Mouse (Mus musculus): ENCODE measurements around the gene Alox8.

The Alox8 gene
- long read RNA-seq, experiment 1 = 0 reads
- long read RNA-seq, experiment 2 = 0 reads

DNA sequence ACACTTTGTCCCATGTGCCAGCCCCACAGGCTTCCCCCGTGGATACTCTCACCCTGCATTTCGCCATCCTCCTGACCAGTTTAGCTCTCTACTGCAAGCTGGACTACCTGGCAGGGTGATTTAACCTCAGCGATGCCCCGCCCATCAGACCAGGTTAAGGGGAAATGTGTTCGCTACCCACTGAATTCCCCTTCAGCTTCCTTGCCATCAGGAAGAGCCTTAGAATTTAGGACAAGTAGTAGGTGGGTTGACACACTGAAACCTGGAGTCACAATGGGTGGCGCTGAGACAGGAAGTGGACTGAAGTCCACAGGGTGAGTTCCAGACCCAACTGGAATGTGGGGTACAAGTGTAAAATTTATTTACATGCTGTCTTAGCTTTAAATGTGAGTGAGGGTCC is at the start of gene Alox8:
Gene Alox8, minus strand, starts transcription at position 101 of the 400 bp plus-strand sequence.
- intact Hi-C loops (cut with DNase I) = no loop called here

DNA sequence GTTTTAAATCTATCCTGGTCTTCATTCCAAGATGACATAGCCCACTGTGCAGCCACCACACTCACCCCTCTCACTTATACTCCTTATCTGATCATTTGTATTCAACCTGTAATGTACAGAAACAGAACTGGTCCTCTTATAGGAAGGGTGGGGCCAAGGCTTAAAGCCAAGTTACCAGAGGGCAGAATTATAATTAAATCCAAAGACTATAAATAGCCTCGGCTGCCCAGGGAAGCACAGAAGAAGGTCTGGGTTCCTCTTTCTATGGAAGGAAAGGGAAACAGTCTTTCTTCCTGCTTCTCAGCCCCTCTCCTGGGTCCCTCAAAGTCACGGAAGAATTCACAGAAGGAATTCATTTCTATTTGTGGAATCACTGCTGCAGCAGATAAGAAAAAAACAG is 48.0 kb upstream of the Alox8 start:
- intact Hi-C loops (cut with DNase I) = no loop called here

DNA sequence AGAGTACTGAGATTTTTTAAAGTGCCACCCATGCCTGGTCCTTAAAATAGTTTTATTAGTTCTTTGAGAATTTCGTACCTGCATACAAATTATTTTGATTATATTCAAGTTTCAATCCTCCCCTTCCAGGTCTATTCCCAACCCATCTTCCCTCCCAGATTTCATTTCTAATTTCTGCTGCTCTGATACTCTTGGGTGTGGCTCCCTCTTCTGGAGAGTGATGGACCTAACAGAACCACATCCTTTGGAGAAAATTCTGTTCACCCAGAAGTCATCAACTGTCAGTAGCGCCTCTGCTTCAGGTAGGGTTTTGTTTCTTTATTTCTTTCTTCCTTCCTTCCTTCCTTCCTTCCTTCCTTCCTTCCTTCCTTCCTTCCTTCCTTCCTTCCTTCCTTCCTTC is 47.3 kb upstream of the Alox8 start:
- intact Hi-C loops (cut with DNase I) = loop anchor here (1.0 kb wide), 1 partner anchor 52 kb away; no protein-coding TSS in a partner anchor

DNA sequence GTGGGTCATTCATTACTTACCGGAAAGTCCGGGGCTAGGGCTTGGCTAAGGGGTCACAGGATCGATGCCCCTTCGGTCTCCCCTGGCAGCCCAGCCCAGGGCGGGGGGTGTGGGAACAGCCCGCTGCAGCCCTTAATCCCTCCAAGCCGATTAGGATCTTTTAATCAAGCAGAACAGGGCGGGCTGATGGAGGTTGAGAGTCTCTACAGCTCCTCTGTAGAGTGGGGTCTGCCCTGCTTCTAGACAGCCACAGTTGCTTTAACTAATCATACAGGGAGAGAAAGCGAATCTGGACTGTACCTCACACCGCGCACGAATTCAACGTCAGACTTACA is 39.2 kb upstream of the Alox8 start, which contains the start of gene Gucy2e:
Gene Gucy2e, minus strand, starts transcription at position 111 of the 335 bp plus-strand sequence.
- intact Hi-C loops (cut with DNase I) = no loop called here

DNA sequence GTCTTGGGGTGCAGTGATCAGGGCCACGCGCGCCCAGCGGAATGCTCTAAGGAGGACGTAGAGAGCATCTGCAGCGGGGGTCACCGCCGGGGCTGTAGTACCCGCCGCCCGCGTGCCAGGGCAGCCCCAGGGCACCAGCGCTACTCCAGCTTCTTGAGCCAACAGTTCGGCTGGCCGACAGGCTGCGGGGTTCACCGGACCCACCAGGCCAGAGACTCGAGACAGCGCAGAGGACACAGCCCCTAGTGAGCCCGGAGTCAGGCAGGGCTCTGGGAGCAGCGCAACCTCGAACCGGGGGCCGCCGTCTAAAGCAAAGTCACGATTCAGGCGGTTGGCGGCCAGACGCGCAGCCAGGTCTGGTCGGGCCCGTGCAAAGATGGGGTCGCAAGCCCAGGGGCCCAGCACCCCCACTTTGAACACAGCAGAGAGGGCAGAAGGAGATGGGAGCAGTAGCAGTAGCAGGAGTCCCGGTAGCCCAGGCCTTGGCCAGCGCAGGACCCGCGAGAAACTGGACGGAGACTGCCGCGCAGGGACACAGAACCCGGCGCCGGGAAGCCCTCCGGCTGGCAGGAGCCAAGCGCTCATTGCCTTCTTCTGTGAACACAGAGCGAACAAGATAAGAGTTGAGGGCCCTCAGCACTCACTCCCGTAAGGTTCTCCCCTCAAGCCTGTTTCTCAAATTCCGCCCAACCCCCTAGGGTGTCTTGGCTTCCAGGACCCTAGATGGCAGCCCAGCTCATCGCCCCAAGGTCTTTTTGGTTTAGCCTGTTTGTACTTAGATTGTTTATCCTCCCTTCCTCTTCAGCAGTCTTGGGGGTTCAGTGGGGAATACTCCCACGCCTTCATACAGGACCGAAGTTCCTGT is 38.6 kb upstream of the Alox8 start:
- intact Hi-C loops (cut with DNase I) = no loop called here

DNA sequence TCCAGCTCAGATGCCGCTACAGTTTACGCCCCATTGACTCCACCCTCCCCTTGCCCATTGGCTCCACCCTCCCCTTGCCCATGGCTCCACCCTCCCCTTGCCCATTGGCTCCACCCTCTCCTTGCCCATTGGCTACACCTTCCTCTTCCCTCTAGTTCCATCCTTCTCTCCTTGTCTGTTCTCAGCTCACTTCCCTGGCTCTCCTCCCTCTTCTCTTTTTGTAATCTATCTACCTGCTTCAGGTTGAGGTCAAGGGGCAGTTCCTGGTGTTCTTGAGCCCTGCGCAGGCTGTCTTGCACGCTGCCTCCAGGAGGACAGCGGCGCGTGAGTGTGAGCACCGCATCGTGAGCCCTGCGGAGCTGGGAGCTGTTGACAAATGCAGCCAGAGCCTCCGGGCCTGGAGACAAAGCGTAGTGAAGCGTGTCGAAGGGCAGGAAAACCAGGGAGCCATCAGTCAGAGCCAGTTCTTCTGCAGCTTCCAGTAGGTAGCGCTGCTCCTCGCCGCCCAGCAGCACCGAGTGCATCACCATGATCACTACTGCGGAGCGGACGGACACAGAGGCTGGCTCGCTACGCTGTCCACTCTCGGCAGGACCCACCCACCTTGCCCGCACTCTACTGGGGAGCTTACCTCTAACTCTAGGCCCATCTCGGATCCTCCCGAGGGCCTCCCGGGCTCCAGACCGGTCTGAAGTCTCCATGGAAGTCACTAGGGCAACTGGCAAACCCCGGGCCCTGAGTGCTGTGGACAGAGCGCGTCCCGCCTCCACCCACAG is 37.8 kb upstream of the Alox8 start:
- intact Hi-C loops (cut with DNase I) = no loop called here

DNA sequence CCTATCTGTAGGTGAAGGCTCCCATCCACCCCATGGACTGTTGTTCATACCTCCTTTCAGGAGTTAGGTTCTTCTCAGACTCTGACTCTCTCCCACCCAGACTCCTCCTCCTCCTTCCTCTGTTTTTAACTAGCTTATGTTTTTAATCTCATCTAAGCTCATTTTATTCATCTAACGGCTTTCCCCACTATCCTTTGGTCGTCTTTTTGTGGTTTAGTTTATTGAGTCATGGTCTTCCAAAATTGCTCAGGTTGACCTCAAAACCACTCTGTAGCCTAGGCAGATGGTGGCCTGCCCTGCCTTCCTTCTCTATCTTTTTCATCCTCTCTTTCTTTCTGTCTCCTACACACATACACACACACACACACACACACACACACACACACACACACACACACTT is 35.5 kb upstream of the Alox8 start:
- intact Hi-C loops (cut with DNase I) = no loop called here

DNA sequence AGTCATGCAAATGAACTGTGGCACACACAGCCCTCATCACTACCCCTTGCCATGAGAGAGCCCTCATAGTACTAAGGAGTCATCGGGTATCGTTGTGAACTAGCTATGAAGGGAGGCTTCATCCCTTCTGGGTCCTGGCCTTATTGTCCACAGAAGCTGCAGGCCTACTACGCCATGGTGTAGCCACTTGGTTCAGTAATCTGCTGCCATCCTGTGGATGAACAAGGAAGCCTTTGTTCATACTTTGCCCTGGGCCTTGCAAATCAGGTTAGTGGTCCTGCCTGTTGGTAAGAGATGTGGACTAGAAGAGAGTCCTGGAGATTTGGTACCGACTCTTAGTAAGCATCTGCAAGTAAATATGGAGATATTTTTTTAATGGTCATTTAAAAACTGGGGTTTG is 32.8 kb upstream of the Alox8 start:
- intact Hi-C loops (cut with DNase I) = no loop called here

DNA sequence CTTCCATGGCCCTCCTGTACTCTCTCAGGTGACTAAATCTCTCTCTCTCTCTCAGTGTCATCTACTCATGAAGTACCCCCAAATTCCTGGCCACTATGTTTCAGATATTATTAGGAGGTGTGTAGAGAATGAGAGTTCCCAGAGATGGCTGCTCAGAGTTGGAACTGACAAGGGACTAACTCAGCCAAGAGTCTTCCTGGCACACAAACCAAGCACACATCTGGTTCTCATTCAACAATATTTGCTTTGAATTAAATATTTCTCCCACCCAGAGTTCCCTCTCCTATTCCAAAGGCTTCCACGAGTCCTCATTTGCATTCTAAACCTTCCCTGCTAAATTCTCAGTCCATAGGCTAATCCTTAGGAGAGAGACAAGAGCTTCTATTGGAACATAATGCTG is 28.1 kb upstream of the Alox8 start:
- intact Hi-C loops (cut with DNase I) = no loop called here

DNA sequence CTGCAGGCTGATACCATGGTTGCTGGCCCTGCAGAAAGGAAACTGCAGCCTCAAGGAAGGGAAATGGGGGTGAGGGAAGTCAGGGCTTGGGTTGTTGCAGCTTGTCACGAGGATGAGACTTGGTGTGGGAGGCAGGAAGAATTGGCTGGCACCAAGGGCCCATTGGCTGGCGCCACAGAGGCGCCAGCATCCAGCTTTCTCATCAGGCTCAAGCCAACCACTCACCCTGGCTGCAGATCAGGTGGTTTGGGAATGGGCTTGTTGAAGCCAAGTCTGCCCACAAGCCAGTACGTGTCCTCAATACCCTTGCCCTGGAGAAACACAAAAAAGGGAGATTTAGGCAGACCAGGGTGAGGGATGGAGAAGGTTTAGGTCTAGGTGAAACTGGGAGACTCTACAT is 25.5 kb upstream of the Alox8 start:
- intact Hi-C loops (cut with DNase I) = no loop called here

DNA sequence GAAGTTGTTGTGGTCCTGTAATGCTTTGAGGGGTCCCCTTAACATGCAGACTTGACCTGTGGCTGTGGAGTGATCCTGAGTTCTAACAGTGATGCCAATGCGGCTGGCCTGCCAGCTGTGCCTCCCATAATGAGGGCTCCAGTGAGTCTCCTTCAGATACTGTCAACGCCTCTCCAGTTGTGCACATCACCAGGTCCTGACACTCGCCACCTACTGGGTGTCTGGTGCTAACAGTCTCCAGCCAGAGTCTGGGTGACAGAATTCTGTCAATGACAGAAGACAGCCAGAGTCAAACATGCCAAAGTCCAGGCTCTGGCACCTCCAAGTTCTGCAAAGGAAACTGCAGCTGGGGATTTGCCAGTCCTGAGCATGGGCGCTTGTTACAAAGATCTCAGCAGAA is 23.4 kb upstream of the Alox8 start:
- intact Hi-C loops (cut with DNase I) = no loop called here

DNA sequence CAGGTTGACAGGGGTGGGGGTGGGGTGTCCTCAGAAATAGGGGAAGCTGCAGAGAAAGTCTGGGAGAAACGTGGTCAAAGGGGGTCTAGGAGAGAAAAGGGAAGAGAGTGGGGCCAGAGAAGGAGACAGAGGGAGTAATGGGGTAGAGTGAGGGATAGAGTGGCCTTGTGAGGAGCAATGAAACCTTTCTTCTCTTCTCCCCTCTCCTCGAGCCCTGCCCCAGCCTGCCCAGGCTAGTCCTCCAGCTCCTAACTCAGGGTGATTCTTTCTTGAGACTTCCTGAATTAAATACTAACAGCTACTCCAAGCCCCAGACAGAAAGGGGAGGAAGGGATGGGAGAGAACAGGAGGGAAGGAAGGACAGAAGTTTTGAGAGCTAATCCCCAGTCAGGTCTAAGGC is 21.0 kb upstream of the Alox8 start:
- intact Hi-C loops (cut with DNase I) = no loop called here

DNA sequence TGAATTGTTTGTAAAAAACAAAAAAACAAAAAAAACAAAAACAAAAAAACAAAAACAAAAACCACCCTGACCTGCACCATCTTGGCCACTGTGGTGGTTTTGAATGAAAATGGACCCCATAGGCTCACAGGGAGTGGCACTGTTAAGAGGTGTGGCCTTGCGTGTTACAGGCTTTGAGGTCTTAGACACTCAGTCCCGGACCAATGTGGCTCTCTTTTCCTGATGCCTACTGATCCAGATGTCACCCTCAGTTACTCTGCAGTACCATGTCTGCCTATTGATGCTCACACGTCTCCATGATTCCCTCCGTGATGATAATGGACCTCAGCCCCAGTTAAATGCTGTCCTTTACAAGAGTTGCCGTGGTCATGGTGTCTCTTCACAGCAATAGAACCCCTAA is 19.8 kb upstream of the Alox8 start:
- intact Hi-C loops (cut with DNase I) = no loop called here

DNA sequence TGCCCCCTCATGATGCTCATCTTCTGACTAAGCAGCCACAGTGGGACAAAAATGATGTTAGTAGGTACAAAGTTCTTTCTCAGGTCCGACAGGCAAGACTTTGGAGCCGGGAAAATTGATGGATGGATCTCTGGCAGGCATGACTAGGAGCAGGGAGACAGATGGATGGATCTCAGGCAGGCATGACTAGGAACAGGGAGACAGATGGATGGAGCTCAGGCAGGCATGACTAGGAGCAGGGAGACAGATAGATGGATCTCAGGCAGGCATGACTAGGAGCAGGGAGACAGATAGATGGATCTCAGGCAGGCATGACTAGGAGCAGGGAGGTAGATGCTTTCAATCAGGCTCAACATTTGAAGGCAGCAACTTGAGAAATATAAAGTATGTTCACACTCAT is 13.8 kb upstream of the Alox8 start:
- intact Hi-C loops (cut with DNase I) = no loop called here

DNA sequence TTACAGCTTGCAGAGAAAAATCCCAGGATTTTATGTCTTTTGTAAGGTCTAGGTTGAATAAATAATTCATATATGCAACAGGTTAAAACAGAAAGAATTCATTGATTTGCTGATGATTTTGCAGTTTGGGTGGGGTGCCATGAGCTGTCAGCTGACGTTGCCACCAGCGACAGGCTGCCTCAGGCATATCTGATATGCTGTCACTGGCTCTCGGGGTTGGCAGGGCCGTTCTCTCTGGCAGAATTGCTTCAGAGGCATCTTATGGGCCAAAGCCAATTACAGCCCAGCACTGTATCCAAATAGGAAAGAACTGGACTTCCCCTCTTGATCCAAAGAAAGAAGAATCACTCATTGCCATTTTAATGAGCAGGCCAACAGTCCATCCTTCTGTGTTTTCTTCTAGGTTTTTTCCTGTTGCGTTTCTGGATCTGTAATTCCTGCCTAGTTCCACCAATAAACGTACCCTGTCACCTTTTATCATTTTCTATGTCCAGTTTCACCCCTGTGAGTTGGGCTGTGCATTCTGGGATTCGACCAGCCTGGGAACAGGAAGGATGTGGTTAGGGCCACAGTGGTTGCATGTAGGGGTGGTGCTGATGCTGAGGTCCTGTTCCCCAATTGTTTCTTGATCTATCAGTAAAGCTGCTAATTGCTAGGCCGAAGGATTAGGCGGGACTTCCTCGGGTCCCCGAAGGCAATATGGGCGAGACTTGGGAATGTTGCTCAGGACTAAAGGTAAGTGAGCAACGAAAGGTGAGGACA is 5.0 kb upstream of the Alox8 start:
- intact Hi-C loops (cut with DNase I) = no loop called here

DNA sequence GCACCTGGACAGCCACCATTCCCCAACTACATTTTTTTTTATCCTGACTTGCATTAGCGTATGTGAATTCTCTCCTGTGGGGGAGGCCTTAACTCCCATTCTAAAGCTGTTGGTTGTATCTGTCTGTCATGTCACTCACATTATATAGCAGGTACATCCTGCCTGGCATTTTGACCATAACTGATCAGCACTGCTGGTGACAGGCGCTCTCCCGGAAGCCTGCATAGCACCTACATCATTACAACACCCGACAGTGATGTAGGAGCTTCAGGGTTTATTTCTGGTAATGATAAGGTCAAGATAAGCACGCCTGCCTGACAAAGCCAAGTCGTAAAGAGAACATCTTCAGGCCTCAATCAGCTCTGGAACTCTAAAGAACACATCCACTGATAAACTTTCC is 2.6 kb upstream of the Alox8 start:
- intact Hi-C loops (cut with DNase I) = no loop called here

DNA sequence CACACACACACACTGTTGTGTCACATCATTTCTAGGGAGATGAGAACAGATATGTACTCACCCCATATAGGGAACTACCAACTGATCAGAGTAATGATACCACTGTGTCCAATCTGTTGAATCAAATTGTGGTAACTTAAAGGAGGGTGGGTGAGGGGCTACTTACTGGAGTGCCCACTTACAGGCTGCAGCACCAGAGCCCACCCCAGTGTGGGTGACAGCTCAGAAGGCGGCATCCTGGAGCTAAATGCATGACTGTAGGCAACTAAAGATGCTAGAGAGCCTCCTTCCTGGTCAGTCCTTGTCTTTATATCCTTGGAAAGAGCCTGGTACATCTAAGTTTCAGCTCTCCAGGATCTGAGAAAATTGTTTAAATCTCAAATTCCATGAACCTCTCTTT is 1.6 kb upstream of the Alox8 start:
- intact Hi-C loops (cut with DNase I) = no loop called here

DNA sequence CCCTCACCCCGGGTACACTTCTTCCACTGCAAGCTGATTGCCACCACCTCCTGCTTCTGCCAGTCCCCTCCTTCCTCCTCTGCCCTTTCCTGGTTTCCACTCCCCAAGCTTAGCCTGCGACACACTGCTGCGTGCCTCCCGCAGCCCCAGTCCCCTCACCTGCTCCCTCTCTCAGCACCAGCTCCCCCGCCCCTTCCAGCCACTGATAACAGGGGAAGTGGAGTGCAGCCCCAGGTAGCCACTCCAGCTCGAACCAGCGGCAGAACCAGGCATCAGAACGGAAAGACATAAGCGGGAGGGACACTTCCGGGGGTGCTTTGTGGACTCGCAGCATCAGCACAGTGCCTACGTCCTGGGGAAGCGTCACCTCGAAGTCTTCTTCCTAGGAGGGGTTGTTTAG is 449 bp downstream of the Alox8 start:
- intact Hi-C loops (cut with DNase I) = no loop called here

DNA sequence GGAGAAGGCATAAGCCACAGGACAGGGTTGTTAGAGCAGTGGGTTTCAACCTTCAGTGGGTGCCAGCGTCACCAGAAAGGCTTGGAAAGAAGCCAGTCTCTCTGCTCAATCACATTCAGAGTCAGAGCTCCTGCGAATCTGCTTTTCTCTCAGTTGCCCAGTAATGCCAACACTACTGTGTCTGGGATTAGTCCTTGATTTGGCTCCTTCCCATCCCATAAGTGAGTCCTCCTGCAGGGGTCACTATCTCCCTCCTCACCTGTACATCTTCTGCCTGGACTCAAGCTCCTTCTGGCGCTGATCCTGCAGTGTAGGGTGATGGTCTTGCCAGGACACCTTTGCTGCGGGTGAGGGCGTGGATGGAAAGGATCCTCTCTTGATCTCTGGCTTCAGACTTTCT is 877 bp downstream of the Alox8 start:
- intact Hi-C loops (cut with DNase I) = no loop called here

DNA sequence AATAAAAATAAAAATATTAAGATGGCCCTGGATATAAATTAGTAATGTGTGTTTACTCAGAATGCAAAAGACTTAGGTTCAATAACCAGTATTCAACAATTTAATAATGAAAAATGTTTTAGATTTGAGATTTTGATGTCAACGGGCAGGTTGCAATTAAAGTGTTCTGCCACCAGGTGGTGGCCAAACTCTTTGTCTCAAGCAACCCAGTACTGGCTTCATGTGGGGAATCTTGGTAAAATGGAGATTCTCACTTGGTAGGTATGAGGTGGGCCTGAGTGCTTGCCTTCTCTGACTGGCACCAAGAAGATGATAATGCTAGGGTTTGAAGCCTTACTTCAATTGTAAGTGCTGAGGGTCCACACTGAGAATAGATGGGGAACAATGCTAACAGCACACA is 4.8 kb downstream of the Alox8 start:
- intact Hi-C loops (cut with DNase I) = loop anchor here (1.0 kb wide), 1 partner anchor 51 kb away; no protein-coding TSS in a partner anchor

DNA sequence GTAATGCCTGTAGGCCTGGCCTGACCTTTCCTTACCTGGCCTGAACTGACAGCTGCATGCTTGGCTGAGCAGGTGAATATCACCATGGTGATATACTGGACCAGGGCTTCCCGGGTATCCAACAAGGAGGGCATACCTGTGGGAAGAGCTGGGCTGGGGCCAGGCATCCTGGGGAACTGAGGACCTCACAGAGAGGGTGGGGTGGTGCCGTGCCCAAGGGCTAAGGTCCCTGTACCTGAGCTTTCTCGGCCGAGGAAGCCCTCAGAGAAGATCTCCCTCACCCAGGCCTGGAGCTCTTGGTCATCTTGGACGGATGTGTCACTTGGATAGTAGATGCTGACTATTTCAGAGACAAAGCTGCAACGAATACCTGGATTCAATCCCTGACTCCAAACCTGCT is 11.7 kb downstream of the Alox8 start:
- intact Hi-C loops (cut with DNase I) = no loop called here

DNA sequence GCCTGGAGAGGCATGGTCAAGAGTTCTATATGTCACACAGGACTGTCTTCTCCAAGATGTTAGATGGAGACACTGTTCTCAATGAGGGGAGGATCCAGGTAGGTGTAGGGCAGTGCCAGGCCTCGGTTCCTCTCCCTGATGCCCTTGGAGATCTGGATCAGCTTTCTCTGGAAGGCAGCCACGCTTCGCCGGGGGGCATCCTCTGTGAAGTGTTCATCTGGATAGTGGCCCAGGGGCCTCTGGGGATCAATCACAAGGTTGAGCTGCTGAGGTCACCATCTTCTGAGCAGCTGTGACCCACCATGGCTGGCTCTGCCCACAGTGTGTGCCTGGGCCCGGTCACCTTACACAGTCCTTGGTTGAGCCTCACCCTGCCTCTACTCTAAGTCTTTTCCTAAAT is 12.6 kb downstream of the Alox8 start:
- intact Hi-C loops (cut with DNase I) = no loop called here

All from adrenal gland (tissue).